Mouse (Mus musculus) intestine, embryonic 15.5 days (tissue): ENCODE measurements around the gene Tex50. TPM values are rescaled to one million over a fixed set of nuclear protein-coding genes. Genes with fewer than 3 reads are reported as not detected.

Source experiments
- ATAC-seq: fragments of 200-750 bp; cut with Nextera tagmentation; 2 replicates; pipeline ENCODE4 v1.8.0; 2017; ENCODE audit warnings: moderate TSS enrichment, moderate library complexity
- H3K27ac ChIP-seq: fragments of 300-500 bp; sonication (generic); 2 replicates; pipeline ENCODE4 v1.5.1; 2015; ENCODE audit warnings: mild to moderate bottlenecking, inconsistent platforms
- H3K27me3 ChIP-seq: fragments of 300-500 bp; sonication (generic); replicated peaks from 2 replicates; pipeline ENCODE4 v1.6.1; 2015; ENCODE audit warnings: inconsistent platforms
- H3K36me3 ChIP-seq: fragments of 300-500 bp; sonication (generic); 2 replicates; pipeline ENCODE4 v1.6.1; 2015; ENCODE audit warnings: inconsistent platforms
- H3K4me1 ChIP-seq: fragments of 300-500 bp; sonication (generic); replicated peaks from 2 replicates; pipeline ENCODE4 v1.6.1; 2015; ENCODE audit warnings: inconsistent platforms
- H3K4me2 ChIP-seq: fragments of 300-500 bp; sonication (generic); replicated peaks from 2 replicates; pipeline ENCODE4 v1.6.1; 2015; ENCODE audit warnings: mild to moderate bottlenecking, inconsistent platforms
- H3K4me3 ChIP-seq: fragments of 300-500 bp; sonication (generic); replicated peaks from 2 replicates; pipeline ENCODE4 v1.5.1; 2015; ENCODE audit warnings: inconsistent platforms
- H3K9ac ChIP-seq: fragments of 300-500 bp; sonication (generic); 2 replicates; pipeline ENCODE4 v1.6.1; 2015; ENCODE audit warnings: inconsistent platforms
- H3K9me3 ChIP-seq: fragments of 300-500 bp; sonication (generic); 2 replicates; pipeline ENCODE4 v1.6.1; 2016; ENCODE audit warnings: inconsistent platforms
- WGBS: fragments of 180-500 bp; shearing (Covaris S2); methylation state at CpG from one replicate; pipeline ENCODE4 v1.1.7; 2015; 5-methylcytosine and 5-hydroxymethylcytosine counted together
- polyA plus RNA-seq: library from polyadenylated mRNA; unstranded; fragments of >200 nt; fragmentation: Nextera tagmentation; extraction: Ambion mirVana; gene quantifications from 2 replicates; pipeline ENCODE4 v1.2.1, GENCODE M21; 2015

Gene Tex50
- polyA plus RNA-seq, 1 experiment from 2014 or later = not detected

GRCm38 (mm10) chr1:161109216-161109615 lies 49.9 kb downstream of the Tex50 start:
- Histone ChIP-seq H3K4me2 (no peak overlapping the region), H3K4me3 (no peak overlapping the region), H3K4me1 (no peaks in the 10 kb centered on the region), H3K36me3 (peaks cover 8% of the 10 kb centered on the region; the same call in 1 of the 2 replicates), H3K27me3 (no peaks in the 10 kb centered on the region), H3K27ac (no peak overlapping the region), H3K9ac (no peak overlapping the region), H3K9me3 (no peaks in the 10 kb centered on the region)
- no peak for ATAC-seq
- 79% methylated on average over 8 of the region's 8 CpGs for WGBS

Other genes with a start within 250 kb of the Tex50 start
- gene Serpinc1, start 180.7 kb downstream of the Tex50 start, polyA plus RNA-seq = 7.0 and 11.8 TPM in 2 replicates
- gene Zbtb37, start 124.5 kb downstream of the Tex50 start, polyA plus RNA-seq = 6.0 and 8.3 TPM in 2 replicates
- 44.9 and 46.9 TPM in 2 replicates for gene Dars2, start 88.7 kb downstream of the Tex50 start, polyA plus RNA-seq
- gene Cenpl, start 88.6 kb downstream of the Tex50 start, polyA plus RNA-seq = 23.9 and 27.5 TPM in 2 replicates
- gene Klhl20, start 27.8 kb downstream of the Tex50 start, polyA plus RNA-seq = 11.4 and 12.0 TPM in 2 replicates
- 0.74 and 1.1 TPM in 2 replicates for gene Ankrd45, start 16.6 kb downstream of the Tex50 start, polyA plus RNA-seq
- 484 and 495 TPM in 2 replicates for gene Prdx6, start 91.9 kb upstream of the Tex50 start, polyA plus RNA-seq
- gene Tnfsf4, start 236.1 kb upstream of the Tex50 start, polyA plus RNA-seq = 0.09 TPM in 1 of 2 replicates, not detected in the other